Mouse (Mus musculus): ENCODE results near the gene Pten.

GRCm38 (mm10) chr19:32710288-32710687 lies 47.0 kb upstream of the Pten start:
- TF ChIP-seq CTCF (IDR thresholded peaks at IDR 0.05; ENCODE audit: extremely low read depth, insufficient read length, insufficient replicate concordance, low read depth, low read length) (no peak), POLR2A (IDR thresholded peaks at IDR 0.05; ENCODE audit: low read depth, low read length) (no peak)

Data from small intestine, adult 2 months (tissue).